Mouse (Mus musculus) urinary bladder, postnatal 36 days (tissue): ENCODE results near the gene Asns.
"Not testable (repeated sequence)": the region's sequence is repeated elsewhere in the genome, so short reads cannot be mapped to it uniquely, and the experiment has no call there.

Source experiments
- DNase-seq, 2 experiments: peaks; one replicate each; pipeline ENCODE4 v3.0.0; 2022; ENCODE audit warnings: low spot score in 2 of 2, mixed read lengths in 1 of 2

Gene Asns

DNA sequence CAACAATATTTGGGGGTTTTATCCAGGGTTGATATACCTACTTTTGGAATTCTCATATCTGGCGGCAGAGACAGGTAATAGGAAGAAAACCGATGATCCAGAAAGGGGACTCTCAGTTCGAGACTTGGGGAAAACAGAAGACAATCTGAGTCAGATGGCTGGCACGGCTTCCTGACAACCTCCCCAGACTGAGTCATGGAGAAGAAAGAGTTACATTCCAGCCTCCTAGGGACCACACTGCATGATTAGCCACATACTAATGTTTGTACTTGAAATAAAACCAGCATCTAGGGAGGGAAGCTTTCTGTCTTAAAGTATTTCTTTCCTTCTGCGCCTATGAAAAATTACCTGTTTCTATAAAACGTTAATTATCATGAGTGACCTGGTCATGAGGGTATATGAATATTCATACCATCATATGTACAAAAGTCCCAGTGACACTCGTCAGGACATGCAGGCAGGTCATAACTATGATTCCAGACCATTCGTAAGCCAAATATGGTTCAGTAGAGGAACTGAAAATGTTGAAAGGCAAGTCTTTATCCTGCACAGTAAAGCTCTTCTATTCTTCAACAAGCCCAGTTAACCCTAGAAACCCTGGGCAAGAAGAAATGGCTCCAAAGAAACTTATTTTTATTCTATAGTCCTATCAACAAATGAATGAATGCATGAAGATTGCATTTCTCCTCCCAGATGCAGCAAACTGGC lies 16.7 kb downstream of the Asns start:
- DNase-seq = no peak

DNA sequence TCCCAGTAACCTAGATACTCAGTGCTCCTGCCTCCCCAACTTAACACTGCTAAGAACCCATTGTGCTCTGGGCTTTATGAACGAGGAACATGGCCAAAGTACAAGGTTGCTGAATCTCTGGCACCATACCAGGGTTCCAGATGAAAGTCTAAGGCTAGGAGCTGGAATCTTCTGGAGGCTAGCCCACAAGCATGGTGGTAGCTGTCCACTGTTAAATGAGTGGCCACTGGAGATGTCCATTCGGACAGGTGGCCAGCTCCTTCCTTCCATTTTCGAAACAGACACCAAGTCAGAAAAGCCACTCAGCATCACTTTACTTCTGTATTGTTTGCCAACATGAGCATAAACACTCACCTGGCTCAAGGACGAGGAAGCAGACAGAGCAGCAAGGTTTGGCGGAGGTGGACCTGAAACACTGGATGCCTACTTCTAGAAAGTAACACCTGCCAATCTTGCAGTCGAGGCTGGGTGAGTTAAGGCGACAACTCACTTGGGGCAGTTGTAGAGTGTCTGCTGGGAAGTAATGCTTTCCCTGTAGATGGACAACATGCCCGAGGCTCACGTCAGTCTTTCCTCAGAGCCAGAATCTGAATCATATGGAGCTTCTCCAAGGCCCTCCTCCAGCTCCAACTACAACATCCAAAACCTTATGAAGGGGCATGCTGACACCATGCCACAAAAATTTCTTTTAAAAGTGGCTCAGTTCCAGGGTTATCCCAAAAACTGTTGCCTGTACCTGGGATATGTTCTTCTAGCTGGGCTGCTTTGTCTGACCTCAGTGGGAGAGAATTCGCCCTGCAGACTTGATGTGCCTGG lies 20.4 kb downstream of the Asns start:
- no peak for DNase-seq

- DNase-seq = no peak
Measured at GRCm38 (mm10) chr6:7671429-7671828, 21.6 kb downstream of the Asns start.

DNA sequence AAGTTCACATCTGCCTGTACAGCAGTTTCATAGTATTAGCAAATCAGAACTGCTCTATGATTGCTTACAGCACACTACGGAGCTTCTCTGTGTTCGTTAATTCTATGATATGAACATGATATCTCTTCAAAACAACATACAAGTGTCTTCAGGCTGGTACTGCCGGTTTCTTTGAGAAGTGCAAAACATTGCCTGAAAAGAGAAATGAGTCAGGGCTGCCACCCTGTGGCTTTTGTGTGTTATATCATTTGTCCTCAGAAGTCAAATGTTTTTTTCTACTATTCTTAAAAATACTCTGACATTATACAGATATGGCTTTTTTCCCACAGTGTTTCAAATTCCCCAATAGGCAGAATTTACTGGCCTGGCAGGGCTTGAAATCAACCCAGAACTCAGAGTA lies 22.5 kb downstream of the Asns start:
- DNase-seq = no peak

DNA sequence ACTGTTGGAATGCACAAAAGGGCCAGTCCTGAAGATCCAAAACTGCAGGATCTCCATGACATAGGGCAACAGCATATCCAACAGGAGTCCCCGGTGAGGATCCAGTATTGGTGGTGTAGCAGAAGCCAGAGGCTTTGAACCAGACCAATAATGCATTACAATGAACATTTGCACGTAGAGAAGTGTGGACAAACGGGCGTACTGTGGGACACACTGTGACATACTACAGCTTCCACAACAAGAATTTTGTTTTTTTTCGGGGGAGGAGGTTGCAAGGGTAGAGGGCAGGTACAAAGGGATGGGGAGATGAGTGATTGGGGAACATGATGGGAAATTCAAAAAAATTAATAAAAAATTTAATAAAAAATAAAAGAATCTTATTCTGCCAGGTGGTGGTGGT lies 23.3 kb downstream of the Asns start:
- DNase-seq = no peak

DNA sequence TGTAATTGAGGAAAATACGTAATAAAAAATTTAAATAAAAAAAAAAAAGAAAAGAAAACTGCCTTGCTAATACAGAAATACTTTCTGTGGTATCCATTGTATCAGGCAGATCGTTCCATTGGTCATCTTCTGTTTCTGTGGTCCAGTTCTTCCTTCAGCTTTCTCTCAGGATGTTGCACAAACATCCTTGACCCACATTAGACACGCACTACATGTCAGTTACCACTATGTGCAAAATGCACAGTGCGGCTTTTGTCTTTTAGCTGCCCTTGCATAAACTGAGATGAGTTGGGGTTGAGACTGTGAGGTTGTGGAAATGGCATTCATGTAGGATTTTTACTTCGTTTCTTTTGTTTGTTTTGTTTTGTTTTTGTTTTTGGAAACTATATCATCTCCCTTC lies 24.7 kb downstream of the Asns start:
- no peak for DNase-seq

DNA sequence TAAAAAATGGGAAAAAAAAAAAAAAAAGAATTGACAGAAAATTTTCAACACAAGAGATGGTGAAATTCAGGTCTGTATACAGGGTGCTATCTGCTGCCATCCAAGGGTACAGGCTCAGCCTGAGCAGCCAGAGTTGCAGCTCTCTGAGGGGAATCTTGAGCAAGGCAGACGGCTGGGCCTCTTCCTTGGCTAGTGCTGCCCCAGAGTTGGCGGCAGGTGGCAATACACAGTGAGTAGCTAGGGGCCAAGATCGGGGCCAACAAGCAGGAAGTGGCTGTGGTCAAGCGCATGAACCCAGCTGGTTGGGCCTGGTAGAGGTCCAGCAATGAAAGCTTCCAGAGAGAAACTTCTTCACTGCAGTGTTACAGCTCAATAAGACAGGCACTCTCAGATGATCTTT lies 27.2 kb downstream of the Asns start:
- not testable (repeated sequence) for DNase-seq

DNA sequence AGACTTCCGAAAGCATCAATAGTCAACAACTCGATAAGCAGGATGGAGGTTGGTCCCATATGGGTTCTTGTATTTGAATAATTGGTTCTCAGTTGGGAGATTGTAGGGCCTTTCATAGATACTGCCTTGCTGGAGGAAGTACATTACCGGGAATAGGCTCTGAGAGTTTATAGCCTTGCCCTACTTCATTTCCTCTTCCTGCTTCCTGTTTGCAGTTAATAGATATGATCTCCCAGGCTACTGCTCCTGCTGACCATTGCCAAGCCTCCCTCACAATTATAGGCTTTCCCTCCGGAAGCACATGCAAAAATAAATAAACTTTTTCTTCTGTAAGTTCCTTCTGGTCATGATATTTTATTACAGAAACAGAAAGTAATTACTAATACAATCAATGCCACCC lies 31.6 kb downstream of the Asns start:
- DNase-seq = no peak

GRCm38 (mm10) chr6:7660377-7661080 lies 32.5 kb downstream of the Asns start:
- no peak for DNase-seq

DNA sequence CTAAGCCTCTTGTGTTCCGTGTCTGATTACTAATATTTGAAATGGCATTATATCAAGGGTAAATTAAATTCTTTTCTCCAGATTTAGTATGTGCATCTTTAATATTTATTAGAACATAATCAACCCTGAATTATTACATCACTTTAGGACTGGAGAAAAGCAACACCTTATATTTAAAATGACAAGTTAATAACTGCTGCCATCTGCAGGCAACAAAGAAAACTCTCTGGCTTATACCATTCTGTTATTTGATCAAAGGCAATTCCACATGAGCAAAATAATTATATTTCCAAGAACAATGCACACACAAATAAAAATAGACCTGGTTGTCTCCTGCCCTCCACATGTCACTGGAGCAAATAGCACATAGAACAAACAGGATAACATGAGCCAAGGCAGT lies 36.5 kb downstream of the Asns start:
- no peak for DNase-seq

DNA sequence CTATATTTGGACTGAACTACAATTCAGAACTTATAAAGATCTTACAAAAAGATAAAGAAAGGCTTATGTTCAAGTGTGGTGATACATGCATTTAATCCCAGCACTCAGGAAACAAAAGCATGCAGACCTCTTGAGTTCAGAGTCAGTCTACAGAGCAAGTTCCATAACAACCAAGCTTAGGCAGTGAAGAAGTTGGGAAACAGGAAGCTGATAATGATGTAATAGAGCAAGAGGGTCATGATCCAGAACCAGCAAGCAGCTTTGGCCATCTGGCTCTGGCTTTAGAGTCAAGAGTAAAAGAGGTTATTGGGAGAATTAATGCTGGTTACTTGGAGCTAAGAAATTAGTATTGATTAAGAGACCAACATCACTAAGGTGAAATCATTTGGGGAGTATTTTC lies 44.6 kb downstream of the Asns start:
- no peak for DNase-seq
